Mouse (Mus musculus) intestine, embryonic 16.5 days (tissue): Measurements from ENCODE around the gene Galnt4. TPM values are rescaled to one million over a fixed set of nuclear protein-coding genes. Genes with fewer than 3 reads are reported as not detected.

ENCODE experiments used
- polyA plus RNA-seq: library from polyadenylated mRNA; unstranded; fragments of >200 nt; fragmentation: Nextera tagmentation; extraction: Ambion mirVana; gene quantifications from 2 replicates; pipeline ENCODE4 v1.2.1, GENCODE M21; 2015

Galnt4 gene
- polyA plus RNA-seq, 1 experiment from 2014 or later, result 19.3 TPM

Other genes with a start within 250 kb of the Galnt4 start
- gene Atp2b1, start 193.8 kb upstream of the Galnt4 start, polyA plus RNA-seq, result 149 and 151 TPM in 2 replicates
- 20.1 and 20.5 TPM in 2 replicates for gene Poc1b, start 1.1 kb upstream of the Galnt4 start, polyA plus RNA-seq
- gene Phxr2, start 18.2 kb downstream of the Galnt4 start, polyA plus RNA-seq, result not detected in 2 replicates
- 37.2 and 37.5 TPM in 2 replicates for gene Dusp6, start 155.1 kb downstream of the Galnt4 start, polyA plus RNA-seq